Mouse (Mus musculus): ENCODE data around the gene Mak. TPM values are rescaled to one million over a fixed set of nuclear protein-coding genes. Genes with fewer than 3 reads are reported as not detected.

The Mak gene
- not detected in 2 replicates for total RNA-seq (2017)

- ATAC-seq (replicated peaks in 1 of 2; ENCODE audit: insufficient read depth in 1 of 2, low FRiP score in 2 of 2, low TSS enrichment in 1 of 2, low read depth in 1 of 2, poor library complexity in 2 of 2, severe bottlenecking in 2 of 2): peak; percentile 50 to 81
Observed at GRCm38 (mm10) chr13:41079421-41079780, at the start of gene Mak. Gene Mak, minus strand, starts transcription at chr13:41079706.

- no peak for ATAC-seq (replicated peaks in 1 of 2; ENCODE audit: insufficient read depth in 1 of 2, low FRiP score in 2 of 2, low TSS enrichment in 1 of 2, low read depth in 1 of 2, poor library complexity in 2 of 2, severe bottlenecking in 2 of 2)
Observed at GRCm38 (mm10) chr13:41129061-41129460, 49.6 kb upstream of the Mak start.

GRCm38 (mm10) chr13:41128326-41128725 lies 48.8 kb upstream of the Mak start:
- ATAC-seq (replicated peaks in 1 of 2; ENCODE audit: insufficient read depth in 1 of 2, low FRiP score in 2 of 2, low TSS enrichment in 1 of 2, low read depth in 1 of 2, poor library complexity in 2 of 2, severe bottlenecking in 2 of 2): peak; percentile 53 to 59

- no peak for ATAC-seq (replicated peaks in 1 of 2; ENCODE audit: insufficient read depth in 1 of 2, low FRiP score in 2 of 2, low TSS enrichment in 1 of 2, low read depth in 1 of 2, poor library complexity in 2 of 2, severe bottlenecking in 2 of 2)
Observed at GRCm38 (mm10) chr13:41123666-41124225, 44.2 kb upstream of the Mak start.

- peak; percentile 36 to 42; a peak in 2 of 4 replicates for ATAC-seq (replicated peaks in 1 of 2; ENCODE audit: insufficient read depth in 1 of 2, low FRiP score in 2 of 2, low TSS enrichment in 1 of 2, low read depth in 1 of 2, poor library complexity in 2 of 2, severe bottlenecking in 2 of 2)
Observed at GRCm38 (mm10) chr13:41119152-41119945, 39.8 kb upstream of the Mak start.

GRCm38 (mm10) chr13:41113940-41114339 lies 34.4 kb upstream of the Mak start, which contains the start of gene Sycp2l:
Gene Sycp2l, plus strand, starts transcription at chr13:41114307.
- no peak for ATAC-seq (replicated peaks in 1 of 2; ENCODE audit: insufficient read depth in 1 of 2, low FRiP score in 2 of 2, low TSS enrichment in 1 of 2, low read depth in 1 of 2, poor library complexity in 2 of 2, severe bottlenecking in 2 of 2)

- no peak for ATAC-seq (replicated peaks in 1 of 2; ENCODE audit: insufficient read depth in 1 of 2, low FRiP score in 2 of 2, low TSS enrichment in 1 of 2, low read depth in 1 of 2, poor library complexity in 2 of 2, severe bottlenecking in 2 of 2)
Observed at GRCm38 (mm10) chr13:41110935-41111334, 31.4 kb upstream of the Mak start, which contains the start of gene Gcm2. Gene Gcm2, minus strand, starts transcription at chr13:41111035.

- no peak for ATAC-seq (replicated peaks in 1 of 2; ENCODE audit: insufficient read depth in 1 of 2, low FRiP score in 2 of 2, low TSS enrichment in 1 of 2, low read depth in 1 of 2, poor library complexity in 2 of 2, severe bottlenecking in 2 of 2)
Observed at GRCm38 (mm10) chr13:41105541-41105940, 26.0 kb upstream of the Mak start.

GRCm38 (mm10) chr13:41103841-41104525 lies 24.5 kb upstream of the Mak start:
- ATAC-seq (replicated peaks in 1 of 2; ENCODE audit: insufficient read depth in 1 of 2, low FRiP score in 2 of 2, low TSS enrichment in 1 of 2, low read depth in 1 of 2, poor library complexity in 2 of 2, severe bottlenecking in 2 of 2): no peak

- ATAC-seq (replicated peaks in 1 of 2; ENCODE audit: insufficient read depth in 1 of 2, low FRiP score in 2 of 2, low TSS enrichment in 1 of 2, low read depth in 1 of 2, poor library complexity in 2 of 2, severe bottlenecking in 2 of 2): no peak
Observed at GRCm38 (mm10) chr13:41100031-41100430, 20.5 kb upstream of the Mak start.

GRCm38 (mm10) chr13:41098325-41098724 lies 18.8 kb upstream of the Mak start:
- ATAC-seq (replicated peaks in 1 of 2; ENCODE audit: insufficient read depth in 1 of 2, low FRiP score in 2 of 2, low TSS enrichment in 1 of 2, low read depth in 1 of 2, poor library complexity in 2 of 2, severe bottlenecking in 2 of 2): 0 out of 4 replicates have a peak, but pooled peaks of 1 of the 2 experiments have one; percentile 21

- no peak for ATAC-seq (replicated peaks in 1 of 2; ENCODE audit: insufficient read depth in 1 of 2, low FRiP score in 2 of 2, low TSS enrichment in 1 of 2, low read depth in 1 of 2, poor library complexity in 2 of 2, severe bottlenecking in 2 of 2)
Observed at GRCm38 (mm10) chr13:41097324-41098058, 18.0 kb upstream of the Mak start.

GRCm38 (mm10) chr13:41094160-41094559 lies 14.7 kb upstream of the Mak start:
- no peak for ATAC-seq (replicated peaks in 1 of 2; ENCODE audit: insufficient read depth in 1 of 2, low FRiP score in 2 of 2, low TSS enrichment in 1 of 2, low read depth in 1 of 2, poor library complexity in 2 of 2, severe bottlenecking in 2 of 2)

GRCm38 (mm10) chr13:41091271-41091670 lies 11.8 kb upstream of the Mak start:
- no peak for ATAC-seq (replicated peaks in 1 of 2; ENCODE audit: insufficient read depth in 1 of 2, low FRiP score in 2 of 2, low TSS enrichment in 1 of 2, low read depth in 1 of 2, poor library complexity in 2 of 2, severe bottlenecking in 2 of 2)

- no peak for ATAC-seq (replicated peaks in 1 of 2; ENCODE audit: insufficient read depth in 1 of 2, low FRiP score in 2 of 2, low TSS enrichment in 1 of 2, low read depth in 1 of 2, poor library complexity in 2 of 2, severe bottlenecking in 2 of 2)
Observed at GRCm38 (mm10) chr13:41088746-41089145, 9.2 kb upstream of the Mak start.

- ATAC-seq (replicated peaks in 1 of 2; ENCODE audit: insufficient read depth in 1 of 2, low FRiP score in 2 of 2, low TSS enrichment in 1 of 2, low read depth in 1 of 2, poor library complexity in 2 of 2, severe bottlenecking in 2 of 2): no peak
Observed at GRCm38 (mm10) chr13:41085140-41085539, 5.6 kb upstream of the Mak start.

GRCm38 (mm10) chr13:41084521-41084920 lies 5.0 kb upstream of the Mak start:
- ATAC-seq (replicated peaks in 1 of 2; ENCODE audit: insufficient read depth in 1 of 2, low FRiP score in 2 of 2, low TSS enrichment in 1 of 2, low read depth in 1 of 2, poor library complexity in 2 of 2, severe bottlenecking in 2 of 2): peak; percentile 51 to 63; a peak in 3 of 4 replicates
